Mouse (Mus musculus) activated CD4-positive, CD25-positive, alpha-beta regulatory T cell, adult 4 months (primary cell): ENCODE results near the gene Gm11758. TPM values are rescaled to one million over a fixed set of nuclear protein-coding genes. Genes with fewer than 3 reads are reported as not detected.
"Not testable (repeated sequence)": the region's sequence is repeated elsewhere in the genome, so short reads cannot be mapped to it uniquely, and the experiment has no call there.

Experiments used
- ATAC-seq: one replicate; pipeline ENCODE4 v1.8.0; 2017
- polyA plus RNA-seq, 2 experiments: library from polyadenylated mRNA; unstranded; fragments of 100-300 nt; shearing (Covaris generic); gene quantifications; one replicate each; pipeline ENCODE4 v1.2.1; 2017

Gene Gm11758
- not detected for polyA plus RNA-seq

GRCm38 (mm10) chr4:73876166-73876565 lies at the start of gene Gm11758:
TSS of gene Gm11758 (minus strand) at chr4:73876266.
- not testable (repeated sequence) for ATAC-seq

- not testable (repeated sequence) for ATAC-seq
Observed at GRCm38 (mm10) chr4:73920660-73921059, 44.6 kb upstream of the Gm11758 start, which contains the start of gene Gm11756. TSS of gene Gm11756 (minus strand) at chr4:73920760.

GRCm38 (mm10) chr4:73905853-73906252 lies 29.8 kb upstream of the Gm11758 start, which contains the start of gene Gm13871:
TSS of gene Gm13871 (minus strand) at chr4:73905953.
- ATAC-seq: not testable (repeated sequence)

- ATAC-seq: not testable (repeated sequence)
Observed at GRCm38 (mm10) chr4:73891012-73891411, 14.9 kb upstream of the Gm11758 start, which contains the start of gene Gm11757. TSS of gene Gm11757 (minus strand) at chr4:73891112.

- ATAC-seq: no peak
Observed at GRCm38 (mm10) chr4:73826587-73826986, 49.5 kb downstream of the Gm11758 start.

Other genes starting within 250 kb of the Gm11758 start
- not detected for gene Gm11236, start 238.1 kb downstream of the Gm11758 start, polyA plus RNA-seq
- gene Gm11239, start 207.9 kb downstream of the Gm11758 start, polyA plus RNA-seq: not detected
- not detected for gene Gm428, start 192.8 kb downstream of the Gm11758 start, polyA plus RNA-seq
- gene Rasef, start 85.3 kb downstream of the Gm11758 start, polyA plus RNA-seq: not detected
- not detected for gene Gm11757, start 14.8 kb upstream of the Gm11758 start, polyA plus RNA-seq
- not detected for gene Gm13871, start 29.7 kb upstream of the Gm11758 start, polyA plus RNA-seq
- gene Gm11756, start 44.5 kb upstream of the Gm11758 start, polyA plus RNA-seq: not detected
- not detected for gene 2310002L09Rik, start 74.6 kb upstream of the Gm11758 start, polyA plus RNA-seq
- under 1 TPM in 1 of 2 experiments, not detected in 1; 0.30 TPM for gene Frmd3, start 137.2 kb upstream of the Gm11758 start, polyA plus RNA-seq